Mouse (Mus musculus): Measurements from ENCODE around the gene Slc44a3. TPM values are rescaled to one million over a fixed set of nuclear protein-coding genes. Genes with fewer than 3 reads are reported as not detected.

The Slc44a3 gene
- polyA plus RNA-seq, 2 experiments = 4.8 to 10.7 TPM

- TF ChIP-seq EP300 (IDR thresholded peaks at IDR 0.05; ENCODE audit: low read depth) = no peak
- WGBS (ENCODE audit: insufficient replicate concordance) = 59% methylated on average over 7 of the region's 7 CpGs
Measured at GRCm38 (mm10) chr3:121493997-121494421, 38.2 kb downstream of the Slc44a3 start.

GRCm38 (mm10) chr3:121492026-121492425 lies 40.2 kb downstream of the Slc44a3 start:
- H3K4me3 ChIP-seq (ENCODE audit: insufficient read depth in 1 of 2, low read depth in 2 of 2, low read length in 2 of 2) = no peak overlapping the region
- H3K9ac ChIP-seq (replicated peaks) = no peak overlapping the region
- DNase-seq (ENCODE audit: low read depth in 3 of 3, low spot score in 3 of 3) (no peak), ATAC-seq (ENCODE audit: insufficient read depth) (no peak)
- 54% methylated on average over 5 of the region's 5 CpGs for WGBS (ENCODE audit: insufficient replicate concordance)
- no peak overlapping the region for H3K27ac ChIP-seq
- TF ChIP-seq CTCF (IDR thresholded peaks at IDR 0.05; ENCODE audit: low read depth) (no peak), EP300 (IDR thresholded peaks at IDR 0.05; ENCODE audit: low read depth) (no peak)
- no peaks in the 10 kb centered on the region for H3K36me3 ChIP-seq (replicated peaks; ENCODE audit: control insufficient read depth, insufficient read depth, low read depth)
- no peaks in the 10 kb centered on the region; a peak in 1 of 4 replicates for H3K4me1 ChIP-seq (replicated peaks; ENCODE audit: control insufficient read depth in 2 of 2, insufficient read depth in 2 of 2, low read length in 1 of 2)
- H3K4me2 ChIP-seq (ENCODE audit: low read depth) = no peak overlapping the region
- H3K27me3 ChIP-seq (ENCODE audit: control insufficient read depth, insufficient read depth, low read length) = no peaks in the 10 kb centered on the region
- no peaks in the 10 kb centered on the region for H3K9me3 ChIP-seq (ENCODE audit: control insufficient read depth, low read length)

More at GRCm38 (mm10) chr3:121493997-121494421, 38.2 kb downstream of the Slc44a3 start:
- no peak for DNase-seq (ENCODE audit: low read depth in 3 of 3, low spot score in 3 of 3)
- H3K4me3 ChIP-seq (ENCODE audit: insufficient read depth in 1 of 2, low read depth in 2 of 2, low read length in 2 of 2) = no peak overlapping the region
- H3K27ac ChIP-seq = no peak overlapping the region
- no peaks in the 10 kb centered on the region for H3K9me3 ChIP-seq (ENCODE audit: control insufficient read depth, low read length)
- H3K27me3 ChIP-seq (ENCODE audit: control insufficient read depth, insufficient read depth, low read length) = no peaks in the 10 kb centered on the region
- no peak for ATAC-seq (ENCODE audit: insufficient read depth)
- no peaks in the 10 kb centered on the region; a peak in 1 of 4 replicates for H3K4me1 ChIP-seq (replicated peaks; ENCODE audit: control insufficient read depth in 2 of 2, insufficient read depth in 2 of 2, low read length in 1 of 2)
- no peak overlapping the region for H3K9ac ChIP-seq (replicated peaks)
- no peak overlapping the region for H3K4me2 ChIP-seq (ENCODE audit: low read depth)
- H3K36me3 ChIP-seq (replicated peaks; ENCODE audit: control insufficient read depth, insufficient read depth, low read depth) = no peaks in the 10 kb centered on the region

DNA sequence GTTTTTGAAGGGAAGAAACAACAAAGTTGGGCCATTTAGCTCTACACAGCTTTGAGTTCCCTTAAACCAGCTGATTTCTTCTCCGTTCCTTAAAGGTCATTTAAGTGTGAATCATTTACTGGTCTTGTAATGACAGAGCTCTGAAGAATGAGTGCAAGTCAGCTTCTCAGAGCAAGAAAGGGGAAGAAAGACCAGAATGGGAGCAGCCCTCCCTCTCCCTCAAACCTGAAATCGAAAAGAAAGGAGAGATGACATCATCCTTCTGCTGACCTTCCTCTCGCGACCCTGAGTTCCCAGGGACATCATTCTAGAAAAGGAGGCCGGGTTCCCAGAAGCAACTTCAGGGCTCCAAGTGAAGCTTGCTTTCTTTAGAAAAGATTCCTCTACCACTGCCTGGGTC lies 41.3 kb downstream of the Slc44a3 start:
- Histone ChIP-seq H3K4me1 (replicated peaks; ENCODE audit: control insufficient read depth in 2 of 2, insufficient read depth in 2 of 2, low read length in 1 of 2) (no peaks in the 10 kb centered on the region; a peak in 1 of 4 replicates), H3K27me3 (ENCODE audit: control insufficient read depth, insufficient read depth, low read length) (no peaks in the 10 kb centered on the region), H3K27ac (no peak overlapping the region), H3K36me3 (replicated peaks; ENCODE audit: control insufficient read depth, insufficient read depth, low read depth) (no peaks in the 10 kb centered on the region), H3K4me2 (ENCODE audit: low read depth) (no peak overlapping the region), H3K4me3 (ENCODE audit: insufficient read depth in 1 of 2, low read depth in 2 of 2, low read length in 2 of 2) (no peak overlapping the region), H3K9ac (replicated peaks) (no peak overlapping the region), H3K9me3 (ENCODE audit: control insufficient read depth, low read length) (no peaks in the 10 kb centered on the region)
- 34% methylated on average over 5 of the region's 5 CpGs for WGBS (ENCODE audit: insufficient replicate concordance)
- no peak for ATAC-seq (ENCODE audit: insufficient read depth)
- no peak for TF ChIP-seq EP300 (IDR thresholded peaks at IDR 0.05; ENCODE audit: low read depth)
- TF ChIP-seq CTCF (IDR thresholded peaks at IDR 0.05; ENCODE audit: low read depth) = no peak
- DNase-seq (ENCODE audit: low read depth in 3 of 3, low spot score in 3 of 3) = no peak

DNA sequence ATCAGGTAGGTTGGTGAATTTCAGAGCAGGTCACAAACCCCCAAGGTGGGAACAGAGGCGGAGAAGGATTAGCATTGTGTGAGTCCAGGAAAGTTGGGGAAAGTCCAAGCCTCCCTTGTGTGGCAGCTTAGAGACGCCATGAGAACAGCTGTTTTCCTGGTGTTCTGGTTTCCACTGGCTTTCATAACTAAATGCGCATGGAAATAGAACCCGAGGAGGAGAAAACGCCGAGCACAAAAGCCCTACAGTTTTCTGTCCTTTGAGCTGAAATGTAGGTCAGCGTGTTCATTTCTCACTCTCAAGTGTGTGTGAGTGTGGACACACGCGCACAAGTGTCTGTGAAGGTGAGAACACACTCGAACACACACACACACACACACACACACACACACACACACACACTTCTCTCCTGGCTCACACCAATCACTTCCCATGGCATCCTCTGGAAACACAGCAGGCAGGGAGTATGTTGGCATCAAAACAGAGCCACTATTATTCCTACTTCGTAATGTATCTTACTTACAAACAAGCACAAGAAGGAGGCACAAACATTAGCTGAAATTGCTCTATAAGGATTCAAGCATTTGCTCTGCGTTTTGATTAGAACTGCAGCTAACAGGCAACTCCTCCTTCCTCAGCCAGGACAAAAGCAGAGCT lies 42.6 kb downstream of the Slc44a3 start:
- WGBS (ENCODE audit: insufficient replicate concordance) = 75% methylated on average over 12 of the region's 12 CpGs
- H3K27ac ChIP-seq = no peak overlapping the region
- ATAC-seq (ENCODE audit: insufficient read depth) = no peak

DNA sequence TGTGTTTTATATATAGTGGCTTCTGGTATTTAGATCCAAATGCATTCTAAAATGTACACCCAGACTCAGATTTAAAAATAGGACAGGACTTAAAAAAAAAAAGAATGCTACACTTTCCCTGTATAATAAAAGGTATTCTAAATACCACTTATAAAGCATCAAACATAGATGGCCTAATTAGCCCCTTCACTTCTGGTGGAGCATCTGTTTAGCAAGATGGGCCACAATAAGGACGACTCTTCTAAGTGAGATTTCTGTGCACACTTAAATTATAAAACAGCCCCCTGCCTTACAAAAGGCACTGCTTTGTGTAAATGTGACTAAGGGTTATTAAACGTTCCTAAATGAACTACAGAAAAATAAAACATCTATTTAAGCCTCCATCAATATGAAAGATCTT lies 47.0 kb downstream of the Slc44a3 start:
- H3K36me3 ChIP-seq (replicated peaks; ENCODE audit: control insufficient read depth, insufficient read depth, low read depth) = no peaks in the 10 kb centered on the region
- WGBS (ENCODE audit: insufficient replicate concordance) = 51% methylated on average over 2 of the region's 2 CpGs

More for the DNA sequence above, 42.6 kb downstream of the Slc44a3 start:
- H3K4me1 ChIP-seq (replicated peaks; ENCODE audit: control insufficient read depth in 2 of 2, insufficient read depth in 2 of 2, low read length in 1 of 2) = no peaks in the 10 kb centered on the region; a peak in 1 of 4 replicates
- no peak for DNase-seq (ENCODE audit: low read depth in 3 of 3, low spot score in 3 of 3)
- no peaks in the 10 kb centered on the region for H3K27me3 ChIP-seq (ENCODE audit: control insufficient read depth, insufficient read depth, low read length)
- TF ChIP-seq EP300 (IDR thresholded peaks at IDR 0.05; ENCODE audit: low read depth) (no peak), CTCF (IDR thresholded peaks at IDR 0.05; ENCODE audit: low read depth) (no peak)
- no peak overlapping the region for H3K4me2 ChIP-seq (ENCODE audit: low read depth)
- no peaks in the 10 kb centered on the region for H3K36me3 ChIP-seq (replicated peaks; ENCODE audit: control insufficient read depth, insufficient read depth, low read depth)
- no peak overlapping the region for H3K9ac ChIP-seq (replicated peaks)
- no peaks in the 10 kb centered on the region for H3K9me3 ChIP-seq (ENCODE audit: control insufficient read depth, low read length)
- H3K4me3 ChIP-seq (ENCODE audit: insufficient read depth in 1 of 2, low read depth in 2 of 2, low read length in 2 of 2) = no peak overlapping the region

More for the DNA sequence above, 47.0 kb downstream of the Slc44a3 start:
- Histone ChIP-seq H3K27me3 (ENCODE audit: control insufficient read depth, insufficient read depth, low read length) (no peaks in the 10 kb centered on the region), H3K4me1 (replicated peaks; ENCODE audit: control insufficient read depth in 2 of 2, insufficient read depth in 2 of 2, low read length in 1 of 2) (peaks cover 0 to 3% of the 10 kb centered on the region in 2 experiments; a peak in 1 of 4 replicates), H3K4me2 (ENCODE audit: low read depth) (no peak overlapping the region), H3K9me3 (ENCODE audit: control insufficient read depth, low read length) (no peaks in the 10 kb centered on the region), H3K27ac (no peak overlapping the region), H3K9ac (replicated peaks) (no peak overlapping the region), H3K4me3 (ENCODE audit: insufficient read depth in 1 of 2, low read depth in 2 of 2, low read length in 2 of 2) (no peak overlapping the region)
- TF ChIP-seq CTCF (IDR thresholded peaks at IDR 0.05; ENCODE audit: low read depth) (no peak), EP300 (IDR thresholded peaks at IDR 0.05; ENCODE audit: low read depth) (no peak)
- ATAC-seq (ENCODE audit: insufficient read depth) = no peak
- DNase-seq (ENCODE audit: low read depth in 3 of 3, low spot score in 3 of 3) = no peak
